Mouse (Mus musculus) intestine, embryonic 16.5 days (tissue): Measurements from ENCODE around the gene Art4. TPM values are rescaled to one million over a fixed set of nuclear protein-coding genes. Genes with fewer than 3 reads are reported as not detected.
"Not testable (repeated sequence)": the region's sequence is repeated elsewhere in the genome, so short reads cannot be mapped to it uniquely, and the experiment has no call there.

Experiments used
- ATAC-seq: fragments of 200-750 bp; cut with Nextera tagmentation; 2 replicates; pipeline ENCODE4 v1.8.0; 2017; ENCODE audit warnings: moderate TSS enrichment, moderate library complexity
- H3K27ac ChIP-seq: fragments of 300-500 bp; sonication (generic); 2 replicates; pipeline ENCODE4 v1.5.1; 2014; ENCODE audit warnings: mild to moderate bottlenecking, low read length
- H3K27me3 ChIP-seq: fragments of 300-500 bp; sonication (generic); replicated peaks from 2 replicates; pipeline ENCODE4 v1.6.1; 2014; ENCODE audit warnings: low read length, control low read depth, mixed read lengths; ENCODE audit not compliant: control insufficient read depth, insufficient read depth
- H3K36me3 ChIP-seq: fragments of 300-500 bp; sonication (generic); 2 replicates; pipeline ENCODE4 v1.6.1; 2014; ENCODE audit warnings: low read length, control low read depth; ENCODE audit not compliant: control insufficient read depth, insufficient read depth
- H3K4me1 ChIP-seq: fragments of 300-500 bp; sonication (generic); 2 replicates; pipeline ENCODE4 v1.6.1; 2014; ENCODE audit warnings: low read length, control low read depth, mixed read lengths; ENCODE audit not compliant: control insufficient read depth, insufficient read depth
- H3K4me2 ChIP-seq: fragments of 300-500 bp; sonication (generic); 2 replicates; pipeline ENCODE4 v1.6.1; 2014; ENCODE audit warnings: low read depth, low read length, control low read depth
- H3K4me3 ChIP-seq: fragments of 300-500 bp; sonication (generic); 2 replicates; pipeline ENCODE4 v1.5.1; 2014; ENCODE audit warnings: mild to moderate bottlenecking, low read length
- H3K9ac ChIP-seq: fragments of 300-500 bp; sonication (generic); 2 replicates; pipeline ENCODE4 v1.6.1; 2014; ENCODE audit warnings: low read depth, low read length
- H3K9me3 ChIP-seq: fragments of 300-500 bp; sonication (generic); 2 replicates; pipeline ENCODE4 v1.6.1; 2016; ENCODE audit warnings: low read length, control low read depth; ENCODE audit not compliant: control insufficient read depth
- WGBS: fragments of 180-500 bp; shearing (Covaris S2); extraction: QIAGEN DNeasy Blood & Tissue Kit; methylation state at CpG from one replicate; pipeline ENCODE4 v1.1.7; 2014; 5-methylcytosine and 5-hydroxymethylcytosine counted together
- polyA plus RNA-seq: library from polyadenylated mRNA; unstranded; fragments of >200 nt; fragmentation: Nextera tagmentation; extraction: Ambion mirVana; gene quantifications from 2 replicates; pipeline ENCODE4 v1.2.1, GENCODE M21; 2015

The Art4 gene
- polyA plus RNA-seq, 1 experiment from 2014 or later: 3.1 TPM

DNA sequence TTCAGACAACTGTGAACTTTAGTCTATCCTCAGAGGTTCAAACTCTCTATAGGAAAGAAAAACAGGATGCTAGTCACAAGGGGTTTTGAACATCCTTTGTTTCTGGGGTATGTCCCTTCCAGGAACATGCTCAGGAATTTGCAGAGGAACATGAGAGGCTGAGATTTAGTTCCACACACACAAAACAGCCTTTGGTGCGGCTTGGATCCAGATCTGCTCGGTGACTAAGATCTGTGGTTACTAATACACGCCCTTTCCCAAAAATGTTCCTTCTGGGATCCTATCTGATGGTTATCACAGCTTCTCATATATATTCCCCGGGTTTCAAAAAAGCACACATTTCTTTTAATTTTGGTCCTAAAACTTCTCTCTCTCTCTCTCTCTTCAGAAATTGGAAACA is 40.3 kb upstream of the Art4 start:
- no peaks in the 10 kb centered on the region for H3K27me3 ChIP-seq
- peaks cover 11% of the 10 kb centered on the region; the same call in 1 of the 2 replicates for H3K4me1 ChIP-seq
- no peak for ATAC-seq
- no peaks in the 10 kb centered on the region for H3K36me3 ChIP-seq
- no peaks in the 10 kb centered on the region for H3K9me3 ChIP-seq
- WGBS: 57% methylated on average over 4 of the region's 4 CpGs
- H3K4me3 ChIP-seq: no peak overlapping the region
- H3K9ac ChIP-seq: no peak overlapping the region
- no peak overlapping the region for H3K27ac ChIP-seq
- no peak overlapping the region for H3K4me2 ChIP-seq

- Histone ChIP-seq H3K4me2 (no peak overlapping the region), H3K9me3 (no peaks in the 10 kb centered on the region), H3K4me3 (no peak overlapping the region), H3K27me3 (no peaks in the 10 kb centered on the region), H3K27ac (peak overlapping the region; percentile 30), H3K4me1 (peaks cover 5% of the 10 kb centered on the region; the same call in 1 of the 2 replicates), H3K9ac (no peak overlapping the region), H3K36me3 (no peaks in the 10 kb centered on the region)
- WGBS: 35% methylated on average over 15 of the region's 15 CpGs
- no peak for ATAC-seq
Observed at GRCm38 (mm10) chr6:136894532-136895339, 37.2 kb upstream of the Art4 start.

GRCm38 (mm10) chr6:136892002-136892401 is 34.5 kb upstream of the Art4 start:
- ATAC-seq: no peak
- Histone ChIP-seq H3K9ac (no peak overlapping the region), H3K27me3 (no peaks in the 10 kb centered on the region), H3K36me3 (no peaks in the 10 kb centered on the region), H3K9me3 (no peaks in the 10 kb centered on the region), H3K4me1 (peaks cover 11% of the 10 kb centered on the region; the same call in 1 of the 2 replicates), H3K27ac (no peak overlapping the region), H3K4me2 (no peak overlapping the region), H3K4me3 (no peak overlapping the region)
- 92% methylated on average over 2 of the region's 2 CpGs for WGBS

DNA sequence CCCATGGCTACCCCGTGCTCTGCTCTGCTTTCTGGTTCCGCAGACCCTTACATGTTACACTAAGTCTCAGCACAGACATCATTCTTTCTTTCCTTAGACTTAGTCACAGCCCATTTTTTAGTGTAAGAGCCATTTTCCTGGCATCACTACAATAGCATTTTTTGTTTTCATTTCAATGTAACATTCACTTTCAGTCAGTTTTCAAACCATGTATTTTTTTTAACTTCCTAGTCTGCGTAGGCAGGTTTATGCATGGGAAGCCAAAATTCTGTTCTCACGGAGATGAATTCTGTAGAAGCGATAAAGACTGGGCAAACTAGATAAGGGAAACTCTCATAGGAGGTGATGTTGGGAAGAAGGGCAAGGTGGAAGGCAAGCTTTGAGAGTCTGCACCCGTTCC is 32.0 kb upstream of the Art4 start:
- Histone ChIP-seq H3K9me3 (no peaks in the 10 kb centered on the region), H3K4me3 (no peak overlapping the region), H3K9ac (no peak overlapping the region), H3K27ac (no peak overlapping the region), H3K4me1 (peaks cover 6% of the 10 kb centered on the region; the same call in 1 of the 2 replicates), H3K4me2 (no peak overlapping the region), H3K36me3 (no peaks in the 10 kb centered on the region), H3K27me3 (no peaks in the 10 kb centered on the region)
- WGBS: 90% methylated on average over 6 of the region's 6 CpGs
- ATAC-seq: no peak

DNA sequence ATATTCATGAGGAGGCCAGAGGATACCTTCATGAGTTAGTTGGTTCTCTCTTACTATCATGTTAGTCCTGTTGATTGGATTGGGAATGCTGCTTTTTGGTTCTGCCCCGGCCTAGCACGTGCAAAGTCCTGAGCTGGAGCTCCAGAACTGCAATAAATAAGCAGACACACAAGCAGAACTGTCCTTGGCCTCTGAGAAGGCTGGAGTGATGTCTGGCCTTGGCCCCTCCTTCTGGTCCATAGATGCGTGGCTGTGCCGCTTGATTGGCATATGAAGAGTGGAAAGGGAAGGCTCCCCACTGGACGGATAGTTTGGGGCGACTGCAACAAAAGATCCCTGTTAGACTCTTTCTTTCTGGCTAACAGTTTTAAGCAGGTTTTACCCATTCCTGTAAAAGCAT is 31.5 kb upstream of the Art4 start:
- no peak overlapping the region for H3K9ac ChIP-seq
- no peak overlapping the region for H3K4me3 ChIP-seq
- H3K27ac ChIP-seq: no peak overlapping the region
- no peak overlapping the region for H3K4me2 ChIP-seq
- H3K36me3 ChIP-seq: no peaks in the 10 kb centered on the region
- H3K9me3 ChIP-seq: no peaks in the 10 kb centered on the region
- no peak for ATAC-seq
- H3K4me1 ChIP-seq: peaks cover 6% of the 10 kb centered on the region; the same call in 1 of the 2 replicates
- H3K27me3 ChIP-seq: no peaks in the 10 kb centered on the region
- 91% methylated on average over 6 of the region's 6 CpGs for WGBS

- H3K27ac ChIP-seq: peak overlapping the region; percentile 35; the same call in 1 of the 2 replicates
- WGBS: 46% methylated on average over 9 of the region's 9 CpGs
- H3K27me3 ChIP-seq: no peaks in the 10 kb centered on the region
- H3K4me3 ChIP-seq: no peak overlapping the region
- H3K9me3 ChIP-seq: no peaks in the 10 kb centered on the region
- no peak overlapping the region for H3K4me2 ChIP-seq
- H3K9ac ChIP-seq: no peak overlapping the region
- H3K36me3 ChIP-seq: no peaks in the 10 kb centered on the region
- ATAC-seq: peak; percentile 40; the same call in 1 of the 2 replicates
- H3K4me1 ChIP-seq: peaks cover 6% of the 10 kb centered on the region; the same call in 1 of the 2 replicates
Observed at GRCm38 (mm10) chr6:136887854-136888253, 30.3 kb upstream of the Art4 start.

GRCm38 (mm10) chr6:136884766-136885165 is 27.2 kb upstream of the Art4 start:
- H3K27ac ChIP-seq, H3K9me3 ChIP-seq, H3K36me3 ChIP-seq, H3K9ac ChIP-seq, ATAC-seq, H3K27me3 ChIP-seq, H3K4me3 ChIP-seq, H3K4me1 ChIP-seq, H3K4me2 ChIP-seq: not testable (repeated sequence)
- 38% methylated on average over 1 of the region's 1 CpGs for WGBS

DNA sequence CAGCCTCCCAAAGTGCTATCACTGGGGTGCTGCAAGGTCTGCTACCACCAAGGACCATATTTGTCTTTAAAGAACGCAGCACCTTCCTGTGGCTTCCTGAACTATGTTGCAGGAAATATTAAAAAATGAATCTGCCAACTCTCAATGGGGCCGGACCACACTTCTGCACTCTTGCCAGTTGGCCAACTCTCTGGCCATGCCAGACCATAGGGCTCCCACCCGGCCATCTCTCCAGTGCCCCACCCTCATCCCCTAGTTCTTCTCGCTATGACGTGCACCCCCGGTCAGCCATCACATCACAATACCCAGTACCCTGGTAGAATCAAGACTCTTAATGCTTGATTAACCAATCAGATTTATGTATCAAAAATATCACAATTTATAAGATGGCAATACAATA is 26.4 kb upstream of the Art4 start:
- H3K9me3 ChIP-seq: no peaks in the 10 kb centered on the region
- H3K36me3 ChIP-seq: no peaks in the 10 kb centered on the region
- H3K4me2 ChIP-seq: no peak overlapping the region
- ATAC-seq: no peak
- no peak overlapping the region for H3K4me3 ChIP-seq
- no peak overlapping the region for H3K27ac ChIP-seq
- H3K27me3 ChIP-seq: no peaks in the 10 kb centered on the region
- H3K4me1 ChIP-seq: peaks cover 6% of the 10 kb centered on the region; the same call in 1 of the 2 replicates
- no peak overlapping the region for H3K9ac ChIP-seq
- WGBS: 93% methylated on average over 6 of the region's 6 CpGs

DNA sequence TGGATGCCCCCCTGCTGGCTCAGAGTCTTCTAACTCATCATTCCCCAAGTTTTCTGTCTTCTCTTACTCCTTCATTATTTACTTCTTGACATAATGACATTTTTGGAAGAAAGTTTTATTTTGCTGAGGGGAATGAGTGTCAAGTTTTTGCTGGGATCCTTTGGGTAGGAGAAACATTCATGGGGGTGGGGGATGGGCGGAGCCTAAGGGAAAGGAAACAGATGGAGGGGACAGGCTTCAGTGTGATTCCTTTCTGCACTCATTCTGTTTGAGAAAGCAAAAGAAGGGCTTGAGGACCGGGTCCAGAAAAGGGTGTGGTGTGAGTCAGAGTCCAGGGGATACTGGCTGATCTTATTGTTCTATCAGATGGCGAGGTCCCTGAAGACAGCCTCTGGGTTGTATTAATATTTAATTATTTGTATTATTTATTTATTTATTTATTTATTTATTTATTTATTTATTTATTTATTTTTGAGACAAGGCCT is 25.9 kb upstream of the Art4 start:
- no peak overlapping the region for H3K27ac ChIP-seq
- H3K4me2 ChIP-seq: no peak overlapping the region
- H3K9me3 ChIP-seq: no peaks in the 10 kb centered on the region
- peaks cover 6% of the 10 kb centered on the region; the same call in 1 of the 2 replicates for H3K4me1 ChIP-seq
- H3K27me3 ChIP-seq: no peaks in the 10 kb centered on the region
- H3K9ac ChIP-seq: no peak overlapping the region
- no peaks in the 10 kb centered on the region for H3K36me3 ChIP-seq
- WGBS: 68% methylated on average over 3 of the region's 3 CpGs
- no peak for ATAC-seq
- H3K4me3 ChIP-seq: no peak overlapping the region
